Mouse (Mus musculus) cerebellum, adult 2 months (tissue): ENCODE data around the gene Xlr5a.

Source experiments
- CTCF ChIP-seq: fragments of 200-500 bp; IDR thresholded peaks from 2 replicates; pipeline ENCODE4 v1.5.1; 2011; ENCODE audit warnings: low read depth, mild to moderate bottlenecking, control low read depth, low read length, moderate library complexity, borderline replicate concordance; ENCODE audit not compliant: insufficient read depth
- POLR2A ChIP-seq: fragments of 200-500 bp; IDR thresholded peaks from 2 replicates; pipeline ENCODE4 v1.6.1; 2011; ENCODE audit warnings: low read length, control low read depth, borderline replicate concordance; ENCODE audit not compliant: insufficient read depth

DNA sequence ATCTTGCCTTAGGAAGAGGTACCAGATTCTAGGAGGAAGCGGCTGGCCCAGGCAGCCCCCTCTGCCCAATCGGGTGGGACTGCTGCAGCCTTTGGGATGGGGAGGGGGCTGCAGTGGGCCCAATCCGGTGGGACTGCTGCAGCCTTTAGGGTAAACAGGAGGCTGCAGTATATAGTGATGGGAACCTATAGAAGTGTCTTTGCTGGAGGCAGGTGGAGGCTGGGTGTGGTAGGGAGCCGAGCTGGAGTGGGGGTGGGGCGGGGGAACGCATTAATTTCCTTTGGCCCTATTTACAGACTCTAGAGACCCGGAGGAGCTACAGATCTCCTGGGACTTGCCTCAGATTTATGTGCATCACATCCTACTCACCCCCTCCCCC, 228.4 kb downstream of the Xlr5a start, which contains the start of gene Pnma3:
- TF ChIP-seq CTCF (no peak), POLR2A (no peak)
